In genomic region chr6:39372727-39373126, GRCm38 (mm10) we compare ENCODE assay signal across 8 mouse cellular contexts. TPM values are rescaled to one million over a fixed set of nuclear protein-coding genes. Genes with fewer than 3 reads are reported as not detected.
DNase-seq lines count a peak whose midpoint lies in the region; ATAC-seq lines count a peak whose summit lies in the region.

No protein-coding gene starts in this region.

- no peak overlapping the region for H3K9ac ChIP-seq in kidney, embryonic 16.5 days (replicated peaks; ENCODE audit: low read length)

- H3K27ac ChIP-seq in kidney, embryonic 16.5 days (ENCODE audit: low read length): peak overlapping the region; percentile 76
- H3K27ac ChIP-seq in forebrain, embryonic 10.5 days: no peak overlapping the region

- WGBS in kidney, embryonic 16.5 days: 9% methylated on average over 7 of the region's 7 CpGs
- 74% methylated on average over 7 of the region's 7 CpGs for WGBS in forebrain, embryonic 10.5 days

- H3K4me1 ChIP-seq in kidney, embryonic 16.5 days (ENCODE audit: insufficient read depth, low read length): peaks cover 30% of the 10 kb centered on the region
- H3K4me1 ChIP-seq in forebrain, embryonic 10.5 days: peaks cover 23% of the 10 kb centered on the region

- no peak overlapping the region for H3K4me2 ChIP-seq in kidney, embryonic 16.5 days (replicated peaks; ENCODE audit: low read depth, low read length)

- peak; percentile 18 for DNase-seq in ovary, adult 18-20 months (ENCODE audit: low spot score)
- DNase-seq in ovary, postnatal 10 days (ENCODE audit: low spot score): no peak
- peak; percentile 25 for DNase-seq in neural tube, embryonic 10.5 days (ENCODE audit: extremely low spot score, low spot score)
- DNase-seq in forebrain, embryonic 10.5 days (ENCODE audit: extremely low spot score, low spot score): no peak
- DNase-seq in cerebellum, postnatal 36 days: no peak
- no peak for DNase-seq in frontal cortex, postnatal 36 days (ENCODE audit: low spot score in 2 of 2)

- H3K27me3 ChIP-seq in kidney, embryonic 16.5 days (ENCODE audit: insufficient read depth, low read length): no peaks in the 10 kb centered on the region
- no peaks in the 10 kb centered on the region for H3K27me3 ChIP-seq in forebrain, embryonic 10.5 days (ENCODE audit: poor library complexity, severe bottlenecking)

- H3K4me3 ChIP-seq in kidney, embryonic 16.5 days (ENCODE audit: low read length): no peak overlapping the region
- no peak overlapping the region for H3K4me3 ChIP-seq in forebrain, embryonic 10.5 days

- ATAC-seq in granulocyte monocyte progenitor cell, adult 5-6 weeks (replicated peaks; ENCODE audit: poor library complexity, severe bottlenecking): peak; percentile 93
- peak; percentile 32 for ATAC-seq in kidney, embryonic 16.5 days (ENCODE audit: low FRiP score, low TSS enrichment)

- H3K9me3 ChIP-seq in kidney, embryonic 16.5 days (ENCODE audit: low read length): 0 out of 2 replicates have a peak, but pooled peaks cover 6% of the 10 kb centered on the region
- H3K9me3 ChIP-seq in forebrain, embryonic 10.5 days: no peaks in the 10 kb centered on the region; the same call in 1 of the 2 replicates

- peaks cover 10% of the 10 kb centered on the region for H3K36me3 ChIP-seq in kidney, embryonic 16.5 days (ENCODE audit: insufficient read depth, low read length)
- peaks cover 26% of the 10 kb centered on the region for H3K36me3 ChIP-seq in forebrain, embryonic 10.5 days (replicated peaks)

RNA-seq across cellular contexts. Expression of gene Slc37a3, which starts 4.7 kb away (rescaled TPM):
- total RNA-seq in granulocyte monocyte progenitor cell, adult 5-6 weeks (2014; fragmentation: Nextera tagmentation): 0.88 TPM in 1 of 2 replicates, not detected in the other
- total RNA-seq in granulocyte monocyte progenitor cell, adult 5-6 weeks (2017): 0.26 and 0.41 TPM in 2 replicates
- polyA plus RNA-seq in kidney, embryonic 16.5 days (2015; fragmentation: Nextera tagmentation; extraction: Ambion mirVana): 57.7 and 57.8 TPM in 2 replicates
- polyA plus RNA-seq in forebrain, embryonic 10.5 days (2016; fragmentation: Nextera tagmentation; extraction: Ambion mirVana): 38.8 and 41.0 TPM in 2 replicates

RNA-seq across cellular contexts. Expression of gene Rab19, which starts 8.2 kb away (rescaled TPM):
- 1.4 TPM in 1 of 2 replicates, not detected in the other for total RNA-seq in granulocyte monocyte progenitor cell, adult 5-6 weeks (2014; fragmentation: Nextera tagmentation)
- 0.26 TPM in 1 of 2 replicates, not detected in the other for total RNA-seq in granulocyte monocyte progenitor cell, adult 5-6 weeks (2017)
- 2.2 and 2.9 TPM in 2 replicates for polyA plus RNA-seq in kidney, embryonic 16.5 days (2015; fragmentation: Nextera tagmentation; extraction: Ambion mirVana)
- polyA plus RNA-seq in forebrain, embryonic 10.5 days (2016; fragmentation: Nextera tagmentation; extraction: Ambion mirVana): 0.48 and 0.67 TPM in 2 replicates

RNA-seq across cellular contexts. Expression of gene Mkrn1, which starts 47.5 kb away (rescaled TPM):
- total RNA-seq in granulocyte monocyte progenitor cell, adult 5-6 weeks (2014; fragmentation: Nextera tagmentation): 35.5 and 43.6 TPM in 2 replicates
- total RNA-seq in granulocyte monocyte progenitor cell, adult 5-6 weeks (2017): 27.1 and 32.9 TPM in 2 replicates
- polyA plus RNA-seq in kidney, embryonic 16.5 days (2015; fragmentation: Nextera tagmentation; extraction: Ambion mirVana): 59.4 and 64.1 TPM in 2 replicates
- 62.1 and 65.2 TPM in 2 replicates for polyA plus RNA-seq in forebrain, embryonic 10.5 days (2016; fragmentation: Nextera tagmentation; extraction: Ambion mirVana)

Comparison
In these comparisons a context has a peak if more than half of its experiments do, and no peak if none do; other contexts are left out.
1. DNase-seq: peak in ovary, adult 18-20 months (single experiment) and neural tube, embryonic 10.5 days (single experiment); none in ovary, postnatal 10 days (single experiment), forebrain, embryonic 10.5 days (single experiment), cerebellum, postnatal 36 days (0 of 2) and frontal cortex, postnatal 36 days (0 of 2).